Mouse (Mus musculus) urinary bladder, adult 2 months (tissue): ENCODE measurements at regions not wholly inside any gene's neighbourhood (a gene's known extent, or its start where the extent isn't known, plus 50 kb on each side); places are given as distances from the start of the nearest gene placed in this dataset.
"Not testable (repeated sequence)": the region's sequence is repeated elsewhere in the genome, so short reads cannot be mapped to it uniquely, and the experiment has no call there.

Experiments used
- DNase-seq: peaks from one replicate; pipeline ENCODE4 v3.0.0; 2022; ENCODE audit warnings: low spot score

DNA sequence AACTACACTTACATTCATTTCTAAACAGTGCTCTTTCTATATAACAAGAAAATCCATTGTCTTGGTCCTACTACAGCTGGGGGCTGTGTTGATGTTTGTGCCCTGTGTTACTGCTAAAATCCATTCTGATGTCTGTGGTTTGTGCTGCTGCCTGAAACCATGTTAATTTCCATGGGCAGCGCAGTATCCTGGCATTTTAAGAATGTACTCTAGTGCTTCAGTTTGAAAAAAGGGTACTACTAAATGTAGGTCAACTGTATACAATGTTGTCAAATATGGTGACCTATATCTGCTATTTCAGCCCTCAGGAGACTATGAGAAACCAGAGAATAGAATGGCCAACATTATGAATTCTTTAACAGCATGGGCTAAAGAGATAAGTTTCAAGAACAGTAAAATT is 1052.2 kb downstream of the Hace1 start:
- DNase-seq = no peak

DNA sequence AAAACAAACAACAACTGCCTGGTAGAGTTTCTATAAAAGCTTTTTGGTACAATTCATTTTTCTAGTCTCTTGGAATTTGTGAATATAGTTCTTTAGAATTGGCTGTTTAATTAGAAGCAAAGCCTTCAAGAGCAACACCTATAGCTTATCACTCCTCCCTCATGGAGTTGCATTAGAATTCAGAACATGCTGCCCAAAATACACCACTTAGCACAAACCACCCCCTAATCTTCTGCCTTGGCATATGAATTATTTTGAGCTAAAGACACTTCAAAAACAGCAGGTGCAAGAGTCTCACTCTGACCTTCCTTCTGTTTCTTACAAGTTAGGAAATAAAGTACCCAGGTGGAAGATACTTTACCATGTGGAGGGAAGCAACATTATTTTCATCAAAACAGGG is 1085.4 kb downstream of the Hace1 start:
- no peak for DNase-seq

DNA sequence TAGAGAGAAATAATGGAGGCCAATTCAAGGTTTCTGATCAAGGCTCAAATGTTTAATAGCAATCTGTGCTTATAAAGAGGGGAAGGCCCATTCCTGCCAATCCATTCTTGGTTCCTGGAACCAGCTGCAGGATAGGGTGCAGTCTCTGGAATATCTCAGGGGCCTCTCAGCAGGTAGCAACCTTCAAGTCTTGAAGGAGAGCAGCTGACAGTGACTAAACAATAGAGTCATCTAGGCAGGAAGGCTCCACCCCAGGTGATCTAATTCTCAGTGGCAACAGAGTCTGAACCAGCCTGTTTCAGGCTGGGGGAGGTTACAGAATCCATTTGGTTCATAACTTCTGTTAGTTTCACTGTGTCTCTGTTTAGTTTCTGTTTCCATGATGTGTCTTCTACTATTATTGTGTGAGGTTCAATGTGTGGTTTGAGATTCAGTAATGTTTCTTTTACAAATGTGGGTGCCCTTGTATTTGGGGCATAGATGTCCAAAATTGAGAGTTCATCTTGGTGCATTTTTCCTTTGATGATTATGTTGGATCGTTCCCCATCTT is 1112.3 kb downstream of the Hace1 start:
- not testable (repeated sequence) for DNase-seq

DNA sequence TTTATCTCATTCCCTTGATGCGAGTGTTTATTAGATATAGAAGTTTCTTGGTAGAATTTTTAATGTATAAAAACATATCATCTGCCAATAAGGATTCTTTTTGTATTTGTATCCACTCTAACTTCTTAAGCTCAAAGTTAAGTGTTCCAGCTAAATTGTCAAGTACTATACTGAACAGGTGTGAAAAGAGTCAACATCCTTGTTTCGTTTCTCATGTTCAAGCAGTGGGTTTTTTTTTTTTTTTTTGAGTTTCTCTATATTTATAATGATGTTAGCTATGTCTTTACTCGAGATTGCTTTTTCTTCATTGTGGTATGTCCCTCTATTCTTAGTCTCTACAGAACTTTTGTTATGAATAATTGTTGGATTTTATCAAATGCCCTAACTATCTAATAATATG is 1115.0 kb downstream of the Hace1 start:
- DNase-seq = no peak

DNA sequence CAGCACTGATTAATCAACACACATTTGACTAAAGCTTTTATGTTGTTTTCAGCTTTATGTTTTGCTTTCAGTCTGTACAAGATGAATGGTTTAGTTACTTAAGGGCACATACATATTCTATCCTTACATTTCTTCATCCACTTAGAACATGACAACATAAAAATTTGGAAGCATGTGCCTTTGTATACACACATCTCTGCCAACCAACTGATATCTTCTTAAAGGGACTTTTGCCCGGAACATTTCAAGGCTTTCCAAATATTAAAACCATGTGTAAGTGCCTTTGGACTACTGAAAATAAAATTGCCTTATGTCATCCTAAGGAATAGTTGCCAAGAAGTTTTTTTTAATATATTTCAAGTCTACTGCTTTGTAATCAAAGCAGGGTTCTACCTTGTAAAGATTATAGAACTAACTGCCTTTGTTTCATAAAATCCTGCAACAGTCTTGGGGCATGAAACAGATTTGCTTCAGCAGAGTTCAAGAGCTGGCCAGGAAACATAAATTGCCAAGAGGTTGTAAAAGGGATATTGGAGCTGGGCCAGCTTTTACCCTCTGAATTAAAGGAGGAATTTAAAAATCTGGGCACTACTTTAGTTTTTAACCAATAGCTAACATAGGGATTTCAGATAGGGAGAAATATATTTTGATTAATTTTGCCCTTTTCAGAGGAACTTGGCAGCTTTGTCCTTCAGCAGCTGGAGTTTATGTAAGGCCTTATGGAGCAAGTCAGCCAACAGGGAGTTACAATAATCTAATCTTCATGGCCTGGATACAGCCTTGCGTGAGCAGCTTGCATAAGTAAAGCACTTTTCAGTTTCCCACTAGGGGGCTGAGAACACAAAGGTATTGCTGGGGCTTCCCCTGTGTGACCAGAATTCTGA is 1120.0 kb downstream of the Hace1 start:
- no peak for DNase-seq

DNA sequence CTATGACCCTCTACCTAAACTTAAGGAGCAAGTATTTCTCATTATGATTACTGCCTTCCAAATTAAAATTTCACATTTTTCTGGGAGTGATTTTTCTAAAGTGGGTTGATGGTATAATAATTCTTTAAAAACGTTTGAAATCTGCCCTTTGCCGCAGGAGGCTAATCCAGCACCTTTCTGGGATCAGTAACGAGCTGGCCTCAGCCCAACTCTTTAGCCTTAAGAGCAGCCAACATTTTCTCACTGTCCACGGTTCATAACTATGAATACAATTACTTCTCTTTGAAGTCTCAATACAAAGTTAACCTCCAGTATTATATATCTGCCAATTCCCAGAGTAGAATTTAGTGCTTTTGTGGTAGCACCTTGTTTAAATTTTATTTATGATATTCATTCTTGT is 1123.6 kb downstream of the Hace1 start:
- DNase-seq = no peak

DNA sequence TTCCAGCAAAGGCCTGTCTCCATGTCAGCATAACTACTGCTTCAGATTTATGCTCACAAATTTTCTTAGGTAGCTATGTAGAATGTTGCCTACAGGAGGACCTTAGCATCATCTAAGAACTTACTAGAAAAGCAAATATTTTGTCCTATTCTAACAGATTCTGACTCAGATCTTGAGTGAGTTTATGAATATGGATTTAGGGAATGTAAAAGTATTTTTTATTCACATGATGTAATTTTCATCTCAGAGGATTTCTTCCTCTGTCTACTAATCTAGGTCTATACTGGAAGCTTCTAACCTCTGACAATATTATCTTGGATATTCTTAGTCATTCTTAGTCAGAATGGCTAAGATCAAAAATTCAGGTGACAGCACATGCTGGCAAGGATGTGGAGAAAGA is 1130.4 kb downstream of the Hace1 start:
- DNase-seq = not testable (repeated sequence)

DNA sequence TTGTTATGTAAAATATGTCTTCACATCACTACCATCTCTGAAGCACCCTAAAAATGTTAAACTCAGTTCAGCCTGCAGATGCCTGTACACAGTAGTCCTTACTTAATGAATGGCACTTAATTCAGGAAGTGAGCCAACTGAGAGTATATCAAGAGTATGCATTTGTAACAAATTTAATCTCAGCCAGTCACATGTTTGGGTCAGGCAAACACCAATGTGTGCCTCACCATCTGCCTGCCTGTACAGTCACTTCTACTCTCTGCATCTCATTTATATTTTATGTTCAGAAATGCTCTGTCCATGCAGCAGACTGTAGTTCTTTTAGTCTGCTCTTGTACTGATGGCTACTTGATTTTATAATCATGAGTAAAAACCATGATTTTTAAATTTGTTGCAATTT is 1135.1 kb downstream of the Hace1 start:
- DNase-seq = no peak

DNA sequence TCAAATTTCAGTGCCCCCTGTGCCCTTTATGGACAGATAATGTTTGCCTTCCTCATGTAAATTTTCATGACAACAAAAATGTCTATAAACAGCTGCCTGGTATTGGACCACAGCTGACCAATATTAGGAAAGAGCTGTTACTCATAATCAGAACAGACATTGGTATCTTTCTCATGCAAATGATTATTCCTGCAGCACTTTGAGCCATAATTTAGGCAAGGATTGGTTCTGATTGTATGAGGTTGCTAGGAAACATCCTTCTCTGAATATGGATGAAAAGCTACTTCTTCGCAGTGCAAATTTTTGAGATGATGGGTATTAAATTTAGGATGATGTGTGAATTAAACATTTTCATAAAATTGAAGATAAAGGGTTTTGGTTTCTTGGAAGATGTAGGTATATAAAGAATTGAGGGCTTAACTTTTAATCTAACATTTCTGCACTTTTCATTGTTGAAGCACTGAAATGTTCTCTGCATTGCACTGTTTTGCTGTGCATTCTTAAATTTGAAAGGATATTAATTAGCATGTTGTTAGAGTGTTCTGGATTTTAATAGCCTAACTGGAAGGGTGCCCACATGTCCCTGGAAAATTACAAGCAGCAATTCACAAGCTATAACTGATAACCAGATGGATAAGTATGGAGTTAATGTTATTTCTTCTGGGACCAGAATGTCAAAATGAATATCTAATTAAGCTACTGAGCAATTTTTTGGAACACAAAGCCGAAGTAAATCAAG is 1140.9 kb downstream of the Hace1 start:
- DNase-seq = no peak

DNA sequence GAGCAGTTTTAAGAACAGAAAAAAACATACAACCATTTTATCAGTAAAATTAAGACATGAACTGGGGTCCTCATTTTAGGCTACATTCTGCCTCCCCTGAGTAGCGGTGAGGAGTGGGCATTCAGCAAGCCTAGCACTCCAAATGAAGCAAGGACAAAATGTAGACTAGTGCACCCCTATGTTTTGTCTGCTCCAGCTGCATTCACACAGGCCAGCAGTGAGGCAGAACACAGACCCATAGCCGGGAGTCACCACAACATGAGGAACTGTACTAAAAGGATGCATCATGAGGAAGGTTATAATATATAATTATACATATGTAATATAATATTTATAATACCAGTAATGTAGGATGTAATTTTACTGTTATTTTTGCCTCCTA is 1141.5 kb downstream of the Hace1 start:
- no peak for DNase-seq

DNA sequence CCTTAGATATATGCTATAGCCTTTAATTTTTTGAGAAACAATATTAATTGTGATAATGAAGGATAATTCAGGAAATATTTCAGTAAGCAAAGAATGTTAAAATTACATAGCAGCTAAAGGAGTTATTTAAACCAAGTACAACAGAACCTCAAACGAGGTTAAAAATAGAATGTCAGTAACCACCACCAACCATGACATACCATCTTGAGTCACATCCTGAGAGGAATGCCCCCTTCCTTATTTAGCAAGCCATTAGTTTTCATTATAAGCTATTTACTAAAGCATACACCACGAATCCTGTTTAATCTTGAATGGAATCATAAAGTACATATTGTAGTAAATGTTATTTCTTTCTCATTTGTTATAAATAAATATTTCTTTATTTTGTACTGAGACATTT is 1146.0 kb downstream of the Hace1 start:
- no peak for DNase-seq

DNA sequence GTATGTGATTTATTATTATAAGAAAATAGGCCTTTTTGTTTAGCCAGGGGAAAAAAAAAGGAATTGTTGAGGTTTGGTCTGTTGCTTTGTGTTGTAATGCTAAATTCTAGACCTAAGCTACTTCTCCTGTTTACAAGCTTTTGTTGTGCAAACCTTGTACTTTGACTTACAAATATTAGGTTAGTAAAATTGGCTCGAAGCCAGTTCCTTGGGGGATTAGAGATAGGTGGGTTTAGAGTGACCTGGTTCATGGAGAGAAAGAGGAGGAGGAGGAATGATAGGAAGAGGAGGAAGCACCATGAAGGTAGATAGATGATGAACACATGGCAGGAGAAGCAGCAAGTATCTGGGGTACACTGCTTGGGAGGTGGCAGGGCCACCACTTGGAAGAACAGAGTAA is 1153.0 kb downstream of the Hace1 start:
- DNase-seq = no peak

DNA sequence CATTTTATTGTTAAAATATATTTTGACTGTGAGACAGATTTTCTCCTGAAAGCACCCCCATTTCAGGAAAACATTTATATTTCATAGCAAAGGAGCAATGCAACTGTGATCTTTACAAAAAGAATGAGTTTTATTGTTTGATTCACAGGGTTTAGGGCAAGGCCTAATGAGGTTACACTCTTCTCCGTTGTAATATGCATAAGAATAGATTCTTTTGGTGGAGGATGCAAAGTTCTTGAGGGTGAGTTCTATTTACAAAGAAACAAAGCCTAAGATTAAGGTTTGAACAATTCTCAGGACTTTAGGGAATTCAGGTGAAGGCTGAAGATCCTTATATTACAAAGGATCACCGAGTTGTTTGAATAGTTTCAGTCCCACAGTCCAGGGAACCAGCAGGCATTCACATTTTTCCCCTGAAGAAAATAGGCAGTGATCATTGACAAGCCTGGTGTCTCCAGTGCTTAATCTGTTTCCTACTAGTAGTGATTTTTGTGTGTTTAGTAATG is 1156.2 kb downstream of the Hace1 start:
- DNase-seq = no peak

DNA sequence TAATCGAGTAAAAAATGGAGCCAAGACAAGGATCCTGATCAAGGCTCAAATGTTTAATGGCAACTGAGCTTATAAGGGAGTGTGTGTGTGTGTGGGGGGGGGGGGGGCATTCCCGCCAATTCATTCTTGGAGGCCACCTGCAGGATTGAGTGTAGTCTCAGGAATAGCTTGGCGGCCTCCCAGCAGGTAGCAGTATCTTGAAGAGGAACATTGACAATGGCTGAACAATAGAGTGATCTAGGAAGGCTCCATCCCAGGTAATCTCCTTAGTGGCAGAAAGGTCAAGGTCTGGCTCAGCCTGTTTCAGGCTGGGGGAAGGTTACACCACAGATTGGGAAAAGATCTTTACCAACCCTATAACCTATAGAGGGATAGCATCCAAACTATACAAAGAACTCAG is 1163.5 kb downstream of the Hace1 start:
- DNase-seq = no peak

DNA sequence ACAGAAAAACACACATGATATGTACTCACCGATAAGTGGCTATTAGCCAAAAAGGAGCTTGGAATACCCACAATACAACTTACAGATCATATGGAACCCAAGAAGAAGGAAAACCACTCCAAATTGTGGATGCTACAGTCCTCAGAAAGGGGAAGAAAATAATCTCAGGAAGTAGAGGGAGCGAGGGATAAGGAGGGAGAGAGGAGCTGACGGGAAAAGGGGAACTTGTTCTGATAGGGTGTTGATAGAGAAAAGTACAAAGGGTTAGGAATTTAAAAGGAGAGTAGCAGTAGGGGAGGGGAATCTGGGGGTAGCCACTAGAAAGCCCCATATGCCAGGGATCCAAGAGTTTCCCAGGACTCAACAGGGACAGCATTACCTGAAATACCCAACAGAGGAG is 1164.5 kb downstream of the Hace1 start:
- no peak for DNase-seq

DNA sequence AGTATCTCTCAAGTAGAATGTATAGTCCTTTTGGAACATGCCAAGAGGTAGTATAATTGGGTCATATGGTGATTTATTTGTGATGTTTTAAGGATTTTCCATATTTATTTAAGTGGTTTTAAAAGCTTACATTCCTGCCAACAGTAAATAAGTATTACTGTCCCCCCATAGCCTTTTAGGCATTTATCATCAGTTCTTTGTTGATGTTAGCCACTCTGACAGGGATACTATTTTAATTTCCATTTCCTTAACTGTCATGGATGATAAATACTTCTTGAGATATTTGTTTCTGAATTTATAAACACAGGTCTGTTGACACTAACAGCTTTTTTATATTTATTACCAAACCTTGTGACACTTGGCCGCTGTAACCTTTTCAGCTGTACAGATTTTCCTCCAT is 1183.3 kb downstream of the Hace1 start:
- DNase-seq = no peak

DNA sequence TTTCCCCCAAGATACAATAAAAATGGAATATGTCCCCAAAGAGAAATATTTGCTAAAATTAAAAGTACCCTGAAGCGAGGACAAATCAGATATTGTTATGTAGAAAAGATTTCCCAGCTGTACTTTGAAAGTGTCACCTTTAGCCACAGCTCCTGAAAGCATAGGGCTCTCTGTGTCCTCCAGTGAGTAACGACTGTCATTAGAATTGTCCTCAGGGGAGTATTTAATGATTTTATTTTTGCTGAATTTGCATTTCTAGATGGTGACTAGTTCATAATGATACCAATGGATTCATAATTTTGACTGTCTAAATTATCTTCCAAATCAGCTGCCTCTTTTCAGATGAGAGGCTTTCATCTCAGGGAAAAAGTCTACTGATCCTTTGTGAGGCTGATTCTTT is 1201.1 kb downstream of the Hace1 start:
- no peak for DNase-seq

DNA sequence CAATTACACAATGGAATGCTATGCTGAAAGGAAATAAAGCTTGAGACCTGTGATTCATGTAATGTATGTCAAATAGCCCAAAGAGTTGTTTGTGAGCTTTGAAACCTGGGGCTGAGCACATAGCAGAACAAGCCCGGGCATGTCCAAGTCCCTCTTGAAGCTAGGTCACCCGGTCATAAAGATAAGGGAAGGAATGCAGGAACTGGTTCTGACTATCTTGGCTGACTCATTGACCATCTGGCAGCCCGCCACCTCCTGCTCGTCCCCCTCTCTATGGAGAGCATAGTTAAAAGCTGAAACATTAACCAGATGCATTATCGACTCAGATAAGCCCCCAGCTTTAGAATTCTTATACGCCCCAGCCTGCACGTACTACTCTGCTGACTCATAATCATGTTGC is 1208.1 kb downstream of the Hace1 start:
- DNase-seq = peak; percentile 49

DNA sequence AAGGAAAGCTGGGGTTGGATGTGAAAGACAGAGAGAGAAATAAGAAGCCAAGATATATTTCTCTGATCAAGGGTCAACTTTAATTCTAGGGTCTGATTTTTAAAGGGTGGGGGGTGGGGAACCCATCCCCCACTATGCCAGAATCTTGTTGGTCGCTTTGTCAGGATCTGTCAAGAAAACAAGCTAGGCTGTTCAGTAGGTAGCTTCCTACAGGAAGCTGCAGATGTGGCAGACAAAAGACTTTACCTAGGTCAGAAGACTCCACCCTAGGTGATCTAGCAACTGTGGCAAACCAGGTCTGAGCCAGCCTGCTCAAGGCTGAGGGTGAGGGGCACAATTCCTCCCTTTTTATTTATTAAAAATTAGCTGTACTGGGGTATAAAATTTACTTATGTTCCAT is 1236.6 kb downstream of the Hace1 start:
- DNase-seq = no peak

DNA sequence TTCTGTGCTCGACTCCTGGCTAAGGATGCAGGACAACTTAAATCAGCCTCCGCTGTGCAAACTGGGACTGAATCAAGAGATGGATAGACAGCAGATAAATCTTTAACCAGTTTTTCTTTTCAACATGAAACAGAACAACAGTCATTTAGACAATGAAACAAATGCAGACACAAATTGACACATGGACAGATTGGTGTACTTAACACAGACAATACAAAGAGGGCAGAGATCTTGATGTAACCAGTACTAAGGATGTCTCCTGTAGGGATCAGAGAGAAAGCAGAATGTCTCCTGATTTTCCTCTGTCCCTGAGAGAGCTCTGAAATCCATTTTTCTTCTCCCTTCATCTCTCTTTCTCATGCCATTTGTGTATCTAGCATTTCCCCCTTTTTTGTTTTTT is 1241.5 kb downstream of the Hace1 start:
- DNase-seq = no peak

DNA sequence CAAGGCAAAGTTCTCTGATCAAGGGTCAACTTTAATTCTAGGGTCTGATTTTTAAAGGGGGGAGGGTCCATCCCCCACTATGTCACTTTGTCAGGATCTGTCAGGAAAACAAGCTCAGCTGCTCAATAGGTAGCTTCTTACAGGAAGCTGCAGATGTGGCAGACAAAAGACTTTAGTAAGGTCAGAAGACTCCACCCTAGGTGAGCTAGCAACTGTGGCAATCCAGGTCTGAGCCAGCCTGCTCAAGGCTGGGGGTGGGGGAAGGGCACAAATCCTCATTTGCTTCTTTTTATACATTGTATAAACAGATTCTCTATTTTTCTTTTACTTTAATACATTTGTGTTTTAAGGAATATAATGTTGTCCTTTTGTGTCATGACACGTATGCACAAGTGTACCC is 1242.3 kb downstream of the Hace1 start:
- DNase-seq = no peak

DNA sequence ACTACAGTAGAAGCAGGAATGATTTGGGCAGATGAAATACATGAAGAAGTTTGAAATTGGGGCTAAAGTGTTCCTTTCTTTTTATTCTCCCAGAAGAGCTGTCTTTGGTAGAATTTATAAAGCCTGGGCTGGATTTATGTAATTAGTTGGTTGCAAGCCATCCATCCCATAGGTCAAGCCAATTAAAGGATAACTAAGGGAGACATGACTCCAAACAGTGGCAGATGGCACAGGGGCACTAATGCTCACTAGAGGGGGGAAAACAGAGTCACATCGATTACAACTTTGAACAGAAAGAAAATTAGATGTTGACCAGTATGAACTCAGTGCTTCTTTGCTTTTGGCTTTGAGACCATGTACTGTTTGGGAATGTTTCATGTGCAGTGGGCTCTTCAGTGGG is 1246.2 kb downstream of the Hace1 start:
- no peak for DNase-seq

DNA sequence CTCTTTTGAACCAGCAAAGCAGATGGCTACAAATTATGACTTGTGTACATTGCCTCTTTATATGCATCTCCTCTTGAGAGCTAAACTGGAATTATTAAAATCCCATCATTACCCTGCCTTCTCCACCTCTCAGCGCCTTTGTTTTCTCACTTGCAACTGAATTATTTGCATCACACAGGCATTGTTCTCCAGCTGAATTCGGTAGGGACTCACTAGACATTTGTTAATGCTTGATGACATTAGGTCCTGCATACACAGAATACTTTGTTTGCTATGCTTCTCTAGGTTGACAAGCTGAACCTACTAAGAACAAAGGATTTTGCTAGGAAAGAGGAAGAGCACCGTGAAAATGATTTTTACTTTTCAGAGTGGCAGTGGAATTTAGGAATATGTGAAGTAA is 1248.4 kb downstream of the Hace1 start:
- no peak for DNase-seq
